Mouse (Mus musculus): ENCODE measurements around the gene Ski.

Ski gene

GRCm38 (mm10) chr4:155150276-155151113 lies 71.9 kb downstream of the Ski start:
- no peak for DNase-seq (ENCODE audit: extremely low read depth, low read depth)

- no peak for DNase-seq (ENCODE audit: extremely low read depth, low read depth)
Measured at GRCm38 (mm10) chr4:155149941-155150275, 72.5 kb downstream of the Ski start.

GRCm38 (mm10) chr4:155148910-155149698 lies 73.3 kb downstream of the Ski start:
- DNase-seq (ENCODE audit: extremely low read depth, low read depth): no peak

GRCm38 (mm10) chr4:155148453-155148852 lies 73.9 kb downstream of the Ski start:
- DNase-seq (ENCODE audit: extremely low read depth, low read depth): no peak

GRCm38 (mm10) chr4:155146107-155146823 lies 76.1 kb downstream of the Ski start:
- no peak for DNase-seq (ENCODE audit: extremely low read depth, low read depth)

GRCm38 (mm10) chr4:155144548-155145180 lies 77.7 kb downstream of the Ski start:
- no peak for DNase-seq (ENCODE audit: extremely low read depth, low read depth)

GRCm38 (mm10) chr4:155143871-155144502 lies 78.4 kb downstream of the Ski start:
- DNase-seq (ENCODE audit: extremely low read depth, low read depth): no peak

- no peak for DNase-seq (ENCODE audit: extremely low read depth, low read depth)
Measured at GRCm38 (mm10) chr4:155143411-155143810, 79.0 kb downstream of the Ski start.

- no peak for DNase-seq (ENCODE audit: extremely low read depth, low read depth)
Measured at GRCm38 (mm10) chr4:155142836-155143235, 79.6 kb downstream of the Ski start.

- no peak for DNase-seq (ENCODE audit: extremely low read depth, low read depth)
Measured at GRCm38 (mm10) chr4:155140795-155141265, 81.6 kb downstream of the Ski start.

GRCm38 (mm10) chr4:155140150-155140549 lies 82.2 kb downstream of the Ski start:
- DNase-seq (ENCODE audit: extremely low read depth, low read depth): no peak

- DNase-seq (ENCODE audit: extremely low read depth, low read depth): no peak
Measured at GRCm38 (mm10) chr4:155139281-155140045, 82.9 kb downstream of the Ski start.

GRCm38 (mm10) chr4:155138451-155138850 lies 83.9 kb downstream of the Ski start:
- DNase-seq (ENCODE audit: extremely low read depth, low read depth): no peak

- no peak for DNase-seq (ENCODE audit: extremely low read depth, low read depth)
Measured at GRCm38 (mm10) chr4:155137891-155138290, 84.5 kb downstream of the Ski start.

- no peak for DNase-seq (ENCODE audit: extremely low read depth, low read depth)
Measured at GRCm38 (mm10) chr4:155135909-155136585, 86.3 kb downstream of the Ski start.

GRCm38 (mm10) chr4:155134686-155135172 lies 87.7 kb downstream of the Ski start:
- DNase-seq (ENCODE audit: extremely low read depth, low read depth): no peak

GRCm38 (mm10) chr4:155133658-155134417 lies 88.6 kb downstream of the Ski start:
- DNase-seq (ENCODE audit: extremely low read depth, low read depth): no peak

- no peak for DNase-seq (ENCODE audit: extremely low read depth, low read depth)
Measured at GRCm38 (mm10) chr4:155133188-155133587, 89.2 kb downstream of the Ski start.

GRCm38 (mm10) chr4:155130616-155131015 lies 91.8 kb downstream of the Ski start:
- DNase-seq (ENCODE audit: extremely low read depth, low read depth): no peak
